Mouse (Mus musculus) frontal cortex, postnatal 36 days (tissue): ENCODE data around the gene Cfb.
"Not testable (repeated sequence)": the region's sequence is repeated elsewhere in the genome, so short reads cannot be mapped to it uniquely, and the experiment has no call there.

Experiments
- DNase-seq, 2 experiments: peaks; one replicate each; pipeline ENCODE4 v3.0.0; 2022; ENCODE audit warnings: low spot score in 2 of 2

Cfb gene

GRCm38 (mm10) chr17:34862416-34863081 is at the start of gene Cfb:
Cfb (minus strand) TSS chr17:34862518.
- DNase-seq: no peak

GRCm38 (mm10) chr17:34911945-34912351 is 49.6 kb upstream of the Cfb start:
- peak; percentile 45 to 61 for DNase-seq

- no peak for DNase-seq
Measured at GRCm38 (mm10) chr17:34910982-34911381, 48.7 kb upstream of the Cfb start.

GRCm38 (mm10) chr17:34902895-34903294 is 40.6 kb upstream of the Cfb start:
- no peak for DNase-seq

GRCm38 (mm10) chr17:34901948-34902347 is 39.6 kb upstream of the Cfb start:
- DNase-seq: not testable (repeated sequence)

- not testable (repeated sequence) for DNase-seq
Measured at GRCm38 (mm10) chr17:34900826-34901225, 38.5 kb upstream of the Cfb start.

- no peak for DNase-seq
Measured at GRCm38 (mm10) chr17:34899890-34900243, 37.5 kb upstream of the Cfb start.

GRCm38 (mm10) chr17:34899053-34899889 is 37.0 kb upstream of the Cfb start:
- DNase-seq: peak in 1 of 2 experiments; percentile 33

- DNase-seq: no peak
Measured at GRCm38 (mm10) chr17:34898706-34899052, 36.4 kb upstream of the Cfb start.

GRCm38 (mm10) chr17:34898160-34898586 is 35.9 kb upstream of the Cfb start, which contains the start of the genes C2 and Ehmt2:
C2 (minus strand) TSS chr17:34898265.
Ehmt2 (plus strand) TSS chr17:34898469.
- peak; percentile 81 for DNase-seq

- peak; percentile 24 to 71 for DNase-seq
Measured at GRCm38 (mm10) chr17:34897373-34898159, 35.2 kb upstream of the Cfb start.

GRCm38 (mm10) chr17:34896366-34896765 is 34.0 kb upstream of the Cfb start:
- no peak for DNase-seq

- no peak for DNase-seq
Measured at GRCm38 (mm10) chr17:34895724-34896123, 33.4 kb upstream of the Cfb start.

- peak; percentile 34 to 38 for DNase-seq
Measured at GRCm38 (mm10) chr17:34894801-34895530, 32.6 kb upstream of the Cfb start.

- peak; percentile 89 to 92 for DNase-seq
Measured at GRCm38 (mm10) chr17:34894074-34894597, 31.8 kb upstream of the Cfb start.

- no peak for DNase-seq
Measured at GRCm38 (mm10) chr17:34893072-34893824, 30.9 kb upstream of the Cfb start.

- DNase-seq: no peak
Measured at GRCm38 (mm10) chr17:34891377-34891776, 29.1 kb upstream of the Cfb start.

GRCm38 (mm10) chr17:34890074-34890743 is 27.9 kb upstream of the Cfb start:
- DNase-seq: no peak

- DNase-seq: no peak
Measured at GRCm38 (mm10) chr17:34887942-34888341, 25.6 kb upstream of the Cfb start.

GRCm38 (mm10) chr17:34885615-34886014 is 23.3 kb upstream of the Cfb start:
- DNase-seq: no peak
